Mouse (Mus musculus) ovary, adult 2 months (tissue): Measurements from ENCODE around the gene Crcp. TPM values are rescaled to one million over a fixed set of nuclear protein-coding genes. Genes with fewer than 3 reads are reported as not detected.

Experiments used
- polyA plus RNA-seq: library from polyadenylated mRNA; depleted of rRNA; stranded (reverse); fragments of >200 nt; gene quantifications from 2 replicates; pipeline ENCODE4 v1.2.3, GENCODE M21; 2012; rRNA removed

Gene Crcp
- polyA plus RNA-seq, result 14.4 and 16.9 TPM in 2 replicates

GRCm38 (mm10) chr5:130029142-130029897 is at the start of gene Crcp, which contains the start of gene Asl:
TSS of gene Crcp (plus strand) at chr5:130029290.
TSS of gene Asl (minus strand) at chr5:130029247.

GRCm38 (mm10) chr5:130002301-130003146 is 26.6 kb upstream of the Crcp start, which contains the start of gene Gusb:
TSS of gene Gusb (minus strand) at chr5:130003049.

GRCm38 (mm10) chr5:130073026-130073425 is 43.9 kb downstream of the Crcp start, which contains the start of gene Tpst1:
TSS of gene Tpst1 (plus strand) at chr5:130073326.

Other genes with a start within 250 kb of the Crcp start
- gene Psph, start 241.8 kb upstream of the Crcp start, polyA plus RNA-seq, result 20.3 and 21.0 TPM in 2 replicates
- gene Sumf2, start 182.3 kb upstream of the Crcp start, polyA plus RNA-seq, result 23.9 and 33.8 TPM in 2 replicates
- 1,641 and 1,970 TPM in 2 replicates for gene Chchd2, start 141.8 kb upstream of the Crcp start, polyA plus RNA-seq
- gene Zbed5, start 133.6 kb upstream of the Crcp start, polyA plus RNA-seq, result 7.2 and 9.1 TPM in 2 replicates
- gene Phkg1, start 130.7 kb upstream of the Crcp start, polyA plus RNA-seq, result 1.7 and 2.3 TPM in 2 replicates
- 16.2 and 25.4 TPM in 2 replicates for gene Nupr1l, start 120.8 kb upstream of the Crcp start, polyA plus RNA-seq
- gene Vkorc1l1, start 87.3 kb upstream of the Crcp start, polyA plus RNA-seq, result 10.4 and 17.2 TPM in 2 replicates
- 42.7 and 61.5 TPM in 2 replicates for gene Gusb, start 26.2 kb upstream of the Crcp start, polyA plus RNA-seq
- gene Asl, start within 50 bp of the Crcp start, polyA plus RNA-seq, result 80.0 and 109 TPM in 2 replicates
- 30.3 and 40.9 TPM in 2 replicates for gene Tpst1, start 44.0 kb downstream of the Crcp start, polyA plus RNA-seq
- 12.1 and 18.1 TPM in 2 replicates for gene Kctd7, start 115.6 kb downstream of the Crcp start, polyA plus RNA-seq
- 16.7 and 25.9 TPM in 2 replicates for gene Rabgef1, start 142.5 kb downstream of the Crcp start, polyA plus RNA-seq
- 38.6 and 50.3 TPM in 2 replicates for gene Tmem248, start 187.8 kb downstream of the Crcp start, polyA plus RNA-seq
- 15.1 and 21.4 TPM in 2 replicates for gene Sbds, start 226.2 kb downstream of the Crcp start, polyA plus RNA-seq
- 12.6 and 14.7 TPM in 2 replicates for gene Tyw1, start 226.3 kb downstream of the Crcp start, polyA plus RNA-seq